Mouse (Mus musculus): ENCODE results near the gene Gm9837. TPM values are rescaled to one million over a fixed set of nuclear protein-coding genes. Genes with fewer than 3 reads are reported as not detected.

The Gm9837 gene
- polyA plus RNA-seq, 1 experiment from 2014 or later, result not detected

GRCm38 (mm10) chr11:53450070-53450705 lies 20.1 kb downstream of the Gm9837 start:
- Histone ChIP-seq H3K4me2 (replicated peaks) (no peak overlapping the region), H3K36me3 (no peaks in the 10 kb centered on the region), H3K4me3 (no peak overlapping the region), H3K4me1 (no peaks in the 10 kb centered on the region), H3K9ac (no peak overlapping the region), H3K27me3 (no peaks in the 10 kb centered on the region), H3K27ac (no peak overlapping the region), H3K9me3 (no peaks in the 10 kb centered on the region)
- WGBS, result 62% methylated on average over 15 of the region's 15 CpGs
- no peak for ATAC-seq (ENCODE audit: insufficient number of reproducible peaks, insufficient read depth, low FRiP score, low TSS enrichment)

GRCm38 (mm10) chr11:53448529-53448928 lies 21.8 kb downstream of the Gm9837 start:
- H3K27me3 ChIP-seq, result no peaks in the 10 kb centered on the region
- no peak for ATAC-seq (ENCODE audit: insufficient number of reproducible peaks, insufficient read depth, low FRiP score, low TSS enrichment)
- H3K4me1 ChIP-seq, result no peaks in the 10 kb centered on the region
- no peak overlapping the region for H3K4me2 ChIP-seq (replicated peaks)
- H3K4me3 ChIP-seq, result no peak overlapping the region
- WGBS, result 76% methylated on average over 1 of the region's 1 CpGs
- no peaks in the 10 kb centered on the region for H3K36me3 ChIP-seq
- H3K27ac ChIP-seq, result no peak overlapping the region
- H3K9me3 ChIP-seq, result no peaks in the 10 kb centered on the region
- H3K9ac ChIP-seq, result no peak overlapping the region

GRCm38 (mm10) chr11:53447996-53448395 lies 22.3 kb downstream of the Gm9837 start:
- no peaks in the 10 kb centered on the region for H3K27me3 ChIP-seq
- H3K9me3 ChIP-seq, result no peaks in the 10 kb centered on the region
- no peak overlapping the region for H3K4me2 ChIP-seq (replicated peaks)
- no peak overlapping the region for H3K4me3 ChIP-seq
- no peaks in the 10 kb centered on the region for H3K4me1 ChIP-seq
- H3K9ac ChIP-seq, result no peak overlapping the region
- no peaks in the 10 kb centered on the region for H3K36me3 ChIP-seq
- H3K27ac ChIP-seq, result no peak overlapping the region
- 86% methylated on average over 8 of the region's 8 CpGs for WGBS
- no peak for ATAC-seq (ENCODE audit: insufficient number of reproducible peaks, insufficient read depth, low FRiP score, low TSS enrichment)

- Histone ChIP-seq H3K4me1 (no peaks in the 10 kb centered on the region), H3K9ac (no peak overlapping the region), H3K36me3 (no peaks in the 10 kb centered on the region), H3K27ac (no peak overlapping the region), H3K9me3 (no peaks in the 10 kb centered on the region), H3K4me2 (replicated peaks) (no peak overlapping the region), H3K27me3 (no peaks in the 10 kb centered on the region), H3K4me3 (no peak overlapping the region)
- WGBS, result 84% methylated on average over 13 of the region's 13 CpGs
- no peak for ATAC-seq (ENCODE audit: insufficient number of reproducible peaks, insufficient read depth, low FRiP score, low TSS enrichment)
These were observed 24.1 kb downstream of the Gm9837 start for GRCm38 (mm10) chr11:53446183-53446582.

GRCm38 (mm10) chr11:53445562-53445961 lies 24.7 kb downstream of the Gm9837 start:
- H3K27me3 ChIP-seq, result no peaks in the 10 kb centered on the region
- no peaks in the 10 kb centered on the region for H3K36me3 ChIP-seq
- H3K4me1 ChIP-seq, result no peaks in the 10 kb centered on the region
- no peak overlapping the region for H3K27ac ChIP-seq
- no peaks in the 10 kb centered on the region for H3K9me3 ChIP-seq
- no peak overlapping the region for H3K4me3 ChIP-seq
- WGBS, result 56% methylated on average over 13 of the region's 13 CpGs
- H3K9ac ChIP-seq, result no peak overlapping the region
- ATAC-seq (ENCODE audit: insufficient number of reproducible peaks, insufficient read depth, low FRiP score, low TSS enrichment), result no peak
- no peak overlapping the region for H3K4me2 ChIP-seq (replicated peaks)

GRCm38 (mm10) chr11:53443861-53444260 lies 26.4 kb downstream of the Gm9837 start:
- 36% methylated on average over 6 of the region's 6 CpGs for WGBS
- ATAC-seq (ENCODE audit: insufficient number of reproducible peaks, insufficient read depth, low FRiP score, low TSS enrichment), result no peak
- no peak overlapping the region for H3K27ac ChIP-seq
- no peaks in the 10 kb centered on the region for H3K4me1 ChIP-seq
- no peaks in the 10 kb centered on the region for H3K36me3 ChIP-seq
- no peaks in the 10 kb centered on the region for H3K27me3 ChIP-seq
- H3K4me2 ChIP-seq (replicated peaks), result no peak overlapping the region
- H3K9ac ChIP-seq, result no peak overlapping the region
- H3K4me3 ChIP-seq, result no peak overlapping the region
- H3K9me3 ChIP-seq, result no peaks in the 10 kb centered on the region

- H3K4me3 ChIP-seq, result no peak overlapping the region
- H3K36me3 ChIP-seq, result no peaks in the 10 kb centered on the region
- H3K27me3 ChIP-seq, result no peaks in the 10 kb centered on the region
- H3K27ac ChIP-seq, result 0 out of 2 replicates have a peak overlapping the region, but pooled peaks have one; percentile 37
- H3K4me2 ChIP-seq (replicated peaks), result no peak overlapping the region
- no peak overlapping the region for H3K9ac ChIP-seq
- WGBS, result 28% methylated on average over 12 of the region's 12 CpGs
- no peaks in the 10 kb centered on the region for H3K9me3 ChIP-seq
- no peak for ATAC-seq (ENCODE audit: insufficient number of reproducible peaks, insufficient read depth, low FRiP score, low TSS enrichment)
- no peaks in the 10 kb centered on the region for H3K4me1 ChIP-seq
These were observed 28.4 kb downstream of the Gm9837 start for GRCm38 (mm10) chr11:53441921-53442320.

GRCm38 (mm10) chr11:53436338-53436737 lies 33.9 kb downstream of the Gm9837 start:
- 89% methylated on average over 6 of the region's 6 CpGs for WGBS

GRCm38 (mm10) chr11:53435504-53435903 lies 34.8 kb downstream of the Gm9837 start:
- 83% methylated on average over 8 of the region's 8 CpGs for WGBS
- no peaks in the 10 kb centered on the region for H3K4me1 ChIP-seq
- H3K36me3 ChIP-seq, result no peaks in the 10 kb centered on the region
- H3K27ac ChIP-seq, result no peak overlapping the region
- no peak overlapping the region for H3K9ac ChIP-seq
- H3K27me3 ChIP-seq, result no peaks in the 10 kb centered on the region
- H3K4me2 ChIP-seq (replicated peaks), result no peak overlapping the region
- no peaks in the 10 kb centered on the region for H3K9me3 ChIP-seq
- no peak for ATAC-seq (ENCODE audit: insufficient number of reproducible peaks, insufficient read depth, low FRiP score, low TSS enrichment)
- no peak overlapping the region for H3K4me3 ChIP-seq

More at GRCm38 (mm10) chr11:53436338-53436737, 33.9 kb downstream of the Gm9837 start:
- Histone ChIP-seq H3K9ac (no peak overlapping the region), H3K4me2 (replicated peaks) (no peak overlapping the region), H3K27me3 (no peaks in the 10 kb centered on the region), H3K27ac (no peak overlapping the region), H3K36me3 (no peaks in the 10 kb centered on the region), H3K4me3 (no peak overlapping the region), H3K4me1 (no peaks in the 10 kb centered on the region), H3K9me3 (no peaks in the 10 kb centered on the region)
- ATAC-seq (ENCODE audit: insufficient number of reproducible peaks, insufficient read depth, low FRiP score, low TSS enrichment), result no peak

- peaks cover 7% of the 10 kb centered on the region for H3K4me1 ChIP-seq
- H3K9ac ChIP-seq, result no peak overlapping the region
- 69% methylated on average over 6 of the region's 6 CpGs for WGBS
- no peaks in the 10 kb centered on the region for H3K9me3 ChIP-seq
- H3K27me3 ChIP-seq, result no peaks in the 10 kb centered on the region
- peaks cover 8% of the 10 kb centered on the region for H3K36me3 ChIP-seq
- H3K4me3 ChIP-seq, result no peak overlapping the region
- H3K4me2 ChIP-seq (replicated peaks), result no peak overlapping the region
- no peak overlapping the region for H3K27ac ChIP-seq
- no peak for ATAC-seq (ENCODE audit: insufficient number of reproducible peaks, insufficient read depth, low FRiP score, low TSS enrichment)
These were observed 37.2 kb downstream of the Gm9837 start for GRCm38 (mm10) chr11:53433057-53433456.

GRCm38 (mm10) chr11:53431347-53432056 lies 38.8 kb downstream of the Gm9837 start:
- 19% methylated on average over 9 of the region's 9 CpGs for whole genome bisulfite sequencing
- peak overlapping the region; percentile 83 for H3K4me2 ChIP-seq (replicated peaks)
- H3K36me3 ChIP-seq, result peaks cover 8% of the 10 kb centered on the region
- no peak; the same call in none of the 2 replicates for ATAC-seq (ENCODE audit: insufficient number of reproducible peaks, insufficient read depth, low FRiP score, low TSS enrichment)
- H3K4me3 ChIP-seq, result peak overlapping the region; percentile 83
- peaks cover 7% of the 10 kb centered on the region for H3K4me1 ChIP-seq
- H3K9me3 ChIP-seq, result no peaks in the 10 kb centered on the region
- H3K27ac ChIP-seq, result peak overlapping the region; percentile 14; the same call in 1 of the 2 replicates
- no peaks in the 10 kb centered on the region for H3K27me3 ChIP-seq
- H3K9ac ChIP-seq, result no peak overlapping the region

- H3K4me1 ChIP-seq, result peaks cover 7% of the 10 kb centered on the region
- H3K4me3 ChIP-seq, result peak within 1 kb of the TSS; percentile 83
- peak; percentile 91 for ATAC-seq (ENCODE audit: insufficient number of reproducible peaks, insufficient read depth, low FRiP score, low TSS enrichment)
- WGBS, result under 1% methylated on average over 44 of the region's 44 CpGs
- H3K9me3 ChIP-seq, result no peaks in the 10 kb centered on the region
- H3K27me3 ChIP-seq, result no peaks in the 10 kb centered on the region
- peak within 1 kb of the TSS; percentile 92 for H3K9ac ChIP-seq
- peak within 1 kb of the TSS; percentile 83 for H3K4me2 ChIP-seq (replicated peaks)
- peaks cover 8% of the 10 kb centered on the region for H3K36me3 ChIP-seq
- H3K27ac ChIP-seq, result peak within 1 kb of the TSS; percentile 67
These were observed 39.5 kb downstream of the Gm9837 start, which contains the start of the genes Uqcrq and Gdf9 for GRCm38 (mm10) chr11:53430670-53431346. Uqcrq (minus strand) TSS chr11:53430831. Gdf9 (plus strand) TSS chr11:53431023.
